Mouse (Mus musculus) CH12F3 (cell line): ENCODE results near the gene Sh2d4b.

ENCODE experiments used
- in situ Hi-C: fragments of 300-500 bp; cut with MboI; formaldehyde crosslinking; loops from 2 replicates; pipeline ENCODE4 v1.14.3; 2020; ENCODE audit warnings: low sequenced_read_pairs

Sh2d4b gene

GRCm38 (mm10) chr14:40893196-40893595 lies at the start of gene Sh2d4b:
Gene Sh2d4b (minus strand): TSS chr14:40893266.
- in situ Hi-C loops = no loop called here

- in situ Hi-C loops = no loop called here
Observed at GRCm38 (mm10) chr14:40942429-40942828, 49.4 kb upstream of the Sh2d4b start.

GRCm38 (mm10) chr14:40938380-40938987 lies 45.4 kb upstream of the Sh2d4b start:
- in situ Hi-C loops = no loop called here

GRCm38 (mm10) chr14:40937052-40937451 lies 44.0 kb upstream of the Sh2d4b start:
- in situ Hi-C loops = no loop called here

GRCm38 (mm10) chr14:40935481-40935880 lies 42.4 kb upstream of the Sh2d4b start:
- in situ Hi-C loops = no loop called here

- in situ Hi-C loops = no loop called here
Observed at GRCm38 (mm10) chr14:40935054-40935453, 42.0 kb upstream of the Sh2d4b start.

- in situ Hi-C loops = no loop called here
Observed at GRCm38 (mm10) chr14:40933328-40933727, 40.3 kb upstream of the Sh2d4b start.

GRCm38 (mm10) chr14:40932225-40932624 lies 39.2 kb upstream of the Sh2d4b start:
- in situ Hi-C loops = no loop called here

GRCm38 (mm10) chr14:40931115-40931829 lies 38.2 kb upstream of the Sh2d4b start:
- in situ Hi-C loops = no loop called here

GRCm38 (mm10) chr14:40929943-40930342 lies 36.9 kb upstream of the Sh2d4b start:
- in situ Hi-C loops = loop anchor here (10.0 kb wide), 1 partner anchor 45 kb away; no protein-coding TSS in a partner anchor

GRCm38 (mm10) chr14:40928897-40929296 lies 35.8 kb upstream of the Sh2d4b start:
- in situ Hi-C loops = loop anchor here (10.0 kb wide), 1 partner anchor 46 kb away; no protein-coding TSS in a partner anchor

- in situ Hi-C loops = loop anchor here (10.0 kb wide), 1 partner anchor 48 kb away; no protein-coding TSS in a partner anchor
Observed at GRCm38 (mm10) chr14:40927041-40927440, 34.0 kb upstream of the Sh2d4b start.

GRCm38 (mm10) chr14:40924378-40925113 lies 31.5 kb upstream of the Sh2d4b start:
- in situ Hi-C loops = loop anchor here (10.0 kb wide), 1 partner anchor 50 kb away; no protein-coding TSS in a partner anchor

GRCm38 (mm10) chr14:40921241-40921640 lies 28.2 kb upstream of the Sh2d4b start:
- in situ Hi-C loops = loop anchor here (10.0 kb wide), 1 partner anchor 54 kb away; no protein-coding TSS in a partner anchor

- in situ Hi-C loops = no loop called here
Observed at GRCm38 (mm10) chr14:40919521-40919920, 26.5 kb upstream of the Sh2d4b start.

GRCm38 (mm10) chr14:40918477-40918876 lies 25.4 kb upstream of the Sh2d4b start:
- in situ Hi-C loops = no loop called here

GRCm38 (mm10) chr14:40917632-40918031 lies 24.6 kb upstream of the Sh2d4b start:
- in situ Hi-C loops = no loop called here

GRCm38 (mm10) chr14:40916667-40917066 lies 23.6 kb upstream of the Sh2d4b start:
- in situ Hi-C loops = no loop called here

GRCm38 (mm10) chr14:40915838-40916237 lies 22.8 kb upstream of the Sh2d4b start:
- in situ Hi-C loops = no loop called here

GRCm38 (mm10) chr14:40914701-40915100 lies 21.6 kb upstream of the Sh2d4b start:
- in situ Hi-C loops = loop anchor here (5.0 kb wide), 1 partner anchor 118 kb away; no protein-coding TSS in a partner anchor

- in situ Hi-C loops = loop anchor here (5.0 kb wide), 1 partner anchor 119 kb away; no protein-coding TSS in a partner anchor
Observed at GRCm38 (mm10) chr14:40913709-40914108, 20.6 kb upstream of the Sh2d4b start.
